8 mouse cellular contexts compared by ENCODE assay signal in the genomic region with DNA sequence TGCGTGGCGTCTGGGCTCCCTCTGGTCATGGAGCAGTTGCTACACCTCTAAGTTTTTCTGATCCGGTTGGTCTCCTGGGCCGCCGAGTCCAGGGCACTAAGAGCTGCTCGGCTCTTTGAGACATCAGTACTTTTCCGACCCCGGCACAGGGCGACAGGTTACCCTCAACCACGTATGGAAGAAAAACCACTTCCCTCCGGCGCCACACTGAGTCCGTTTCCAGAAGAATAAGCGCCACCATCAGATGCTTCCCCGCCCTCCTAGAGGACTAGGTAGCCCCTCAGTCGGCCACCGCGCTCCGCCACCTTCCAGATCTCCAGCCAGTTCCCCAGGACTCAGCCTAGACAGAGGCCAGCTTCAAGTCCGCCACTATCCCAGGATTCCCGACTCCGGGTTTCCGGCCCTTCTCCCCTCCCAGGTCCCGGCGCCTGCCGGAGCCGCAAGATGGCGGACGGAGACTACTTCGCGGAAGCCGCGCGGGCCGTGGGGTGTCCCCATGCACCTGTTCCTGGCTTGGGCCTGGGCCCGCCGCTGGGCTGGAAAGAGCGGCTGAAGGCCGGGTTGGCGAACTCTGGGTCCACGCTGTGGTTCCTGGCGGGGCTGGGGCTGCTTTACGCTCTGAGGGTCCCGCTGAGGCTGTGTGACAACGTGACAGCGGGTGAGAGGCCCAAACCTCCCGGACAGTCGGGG. TPM values are rescaled to one million over a fixed set of nuclear protein-coding genes. Genes with fewer than 3 reads are reported as not detected.
DNase-seq lines count a peak whose midpoint lies in the region; ATAC-seq lines count a peak whose summit lies in the region.

No protein-coding gene starts in this region.

- H3K4me1 ChIP-seq in hindbrain, embryonic 15.5 days (replicated peaks): peaks cover 39% of the 10 kb centered on the region

- H3K9ac ChIP-seq in hindbrain, embryonic 15.5 days: peak overlapping the region; percentile 94

- no peaks in the 10 kb centered on the region for H3K9me3 ChIP-seq in hindbrain, embryonic 15.5 days

- 0 out of 2 replicates have a peak, but pooled peaks cover 6% of the 10 kb centered on the region for H3K36me3 ChIP-seq in hindbrain, embryonic 15.5 days

- H3K27me3 ChIP-seq in hindbrain, embryonic 15.5 days: no peaks in the 10 kb centered on the region

- peak overlapping the region; percentile 96 for H3K27ac ChIP-seq in hindbrain, embryonic 15.5 days (replicated peaks)

- ATAC-seq in hindbrain, embryonic 15.5 days (ENCODE audit: low FRiP score, low read depth): peak; percentile 94

- peak; percentile 84 for DNase-seq in R1 (ENCODE audit: low read depth, low spot score)
- peak; percentile 93 for DNase-seq in cerebellum, postnatal 25 days
- DNase-seq in frontal cortex, postnatal 25 days (ENCODE audit: low spot score in 2 of 2): peak; percentile 81 to 82
- DNase-seq in left cerebral cortex, adult 11 months (ENCODE audit: low spot score): peak; percentile 79
- peak; percentile 91 to 93 for DNase-seq in lung, postnatal 4 days
- peak; percentile 87 for DNase-seq in retina, postnatal 7 days (ENCODE audit: low read depth, low spot score)
- DNase-seq in urinary bladder, adult 2 months (ENCODE audit: low spot score): peak; percentile 94

- under 1% methylated on average over 48 of the region's 48 CpGs for WGBS in hindbrain, embryonic 15.5 days

- peak overlapping the region; percentile 68 for H3K4me2 ChIP-seq in hindbrain, embryonic 15.5 days

- H3K4me3 ChIP-seq in hindbrain, embryonic 15.5 days: peak overlapping the region; percentile 74

RNA-seq across cellular contexts. Expression of gene Capza1, which starts 0.5 kb away (rescaled TPM):
- polyA plus RNA-seq in hindbrain, embryonic 15.5 days (2015; fragmentation: Nextera tagmentation; extraction: Ambion mirVana): 150 and 154 TPM in 2 replicates
- polyA plus RNA-seq in urinary bladder, adult 2 months (2012; rRNA removed): 46.7 and 53.9 TPM in 2 replicates

RNA-seq across cellular contexts. Expression of gene St7l, which starts 1.0 kb away (rescaled TPM):
- 31.8 and 34.7 TPM in 2 replicates for polyA plus RNA-seq in hindbrain, embryonic 15.5 days (2015; fragmentation: Nextera tagmentation; extraction: Ambion mirVana)
- polyA plus RNA-seq in urinary bladder, adult 2 months (2012; rRNA removed): 16.4 and 18.1 TPM in 2 replicates

RNA-seq across cellular contexts. Expression of gene Mov10, which starts 46.4 kb away (rescaled TPM):
- polyA plus RNA-seq in hindbrain, embryonic 15.5 days (2015; fragmentation: Nextera tagmentation; extraction: Ambion mirVana): 9.1 and 13.4 TPM in 2 replicates
- polyA plus RNA-seq in urinary bladder, adult 2 months (2012; rRNA removed): 7.5 and 11.2 TPM in 2 replicates

Comparison
In these comparisons a context has a peak if more than half of its experiments do, and no peak if none do; other contexts are left out.
1. Peak in every context shown above with its lines: DNase-seq, ATAC-seq, H3K4me3 ChIP-seq and H3K27ac ChIP-seq.